Mouse (Mus musculus) hindbrain, embryonic 10.5 days (tissue): ENCODE data around the gene Nat8f3. TPM values are rescaled to one million over a fixed set of nuclear protein-coding genes. Genes with fewer than 3 reads are reported as not detected.

Experiments used
- polyA plus RNA-seq: library from polyadenylated mRNA; unstranded; fragments of >200 nt; fragmentation: Nextera tagmentation; extraction: Ambion mirVana; gene quantifications from 2 replicates; pipeline ENCODE4 v1.2.1, GENCODE M21; 2016

Nat8f3 gene
- polyA plus RNA-seq, 1 experiment from 2014 or later, result 0.25 TPM

Other genes starting within 250 kb of the Nat8f3 start
- 6.9 and 9.4 TPM in 2 replicates for gene Alms1, start 178.2 kb downstream of the Nat8f3 start, polyA plus RNA-seq
- gene Nat8f7, start 52.5 kb downstream of the Nat8f3 start, polyA plus RNA-seq, result not detected in 2 replicates
- not detected in 2 replicates for gene Nat8f6, start 55.2 kb upstream of the Nat8f3 start, polyA plus RNA-seq
- not detected in 2 replicates for gene Nat8f5, start 55.2 kb upstream of the Nat8f3 start, polyA plus RNA-seq
- gene Nat8, start 66.3 kb upstream of the Nat8f3 start, polyA plus RNA-seq, result not detected in 2 replicates
- not detected in 2 replicates for gene Nat8f2, start 103.4 kb upstream of the Nat8f3 start, polyA plus RNA-seq
- 4.3 and 5.5 TPM in 2 replicates for gene Nat8f4, start 139.1 kb upstream of the Nat8f3 start, polyA plus RNA-seq
- 33.4 and 35.2 TPM in 2 replicates for gene Tprkb, start 146.1 kb upstream of the Nat8f3 start, polyA plus RNA-seq
- 5.9 and 7.2 TPM in 2 replicates for gene Nat8f1, start 149.9 kb upstream of the Nat8f3 start, polyA plus RNA-seq
- gene Dusp11, start 195.9 kb upstream of the Nat8f3 start, polyA plus RNA-seq, result 37.0 and 38.0 TPM in 2 replicates